Mouse (Mus musculus) hindbrain, embryonic 14.5 days (tissue): ENCODE measurements around the gene Snx11. TPM values are rescaled to one million over a fixed set of nuclear protein-coding genes. Genes with fewer than 3 reads are reported as not detected.

Experiments
- ATAC-seq: fragments of 200-750 bp; cut with Nextera tagmentation; 2 replicates; pipeline ENCODE4 v1.8.0; 2017; ENCODE audit warnings: moderate number of reproducible peaks, mild to moderate bottlenecking, moderate TSS enrichment, moderate library complexity; ENCODE audit not compliant: low FRiP score
- DNase-seq: peaks from one replicate; pipeline ENCODE4 v3.0.0-alpha.2; 2015; ENCODE audit warnings: low spot score
- H3K27ac ChIP-seq: fragments of 300-500 bp; sonication (generic); 2 replicates; pipeline ENCODE4 v1.5.1; 2014; ENCODE audit warnings: mild to moderate bottlenecking, moderate library complexity
- H3K27me3 ChIP-seq: fragments of 300-500 bp; sonication (generic); 2 replicates; pipeline ENCODE4 v1.6.1; 2014; ENCODE audit warnings: mild to moderate bottlenecking, low read length, mixed read lengths; ENCODE audit not compliant: control insufficient read depth, insufficient read depth
- H3K36me3 ChIP-seq: fragments of 300-500 bp; sonication (generic); replicated peaks from 2 replicates; pipeline ENCODE4 v1.6.1; 2014; ENCODE audit not compliant: control insufficient read depth, insufficient read depth
- H3K4me1 ChIP-seq: fragments of 300-500 bp; sonication (generic); replicated peaks from 2 replicates; pipeline ENCODE4 v1.6.1; 2014; ENCODE audit warnings: antibody characterized with exemption, low read length, mixed read lengths; ENCODE audit not compliant: control insufficient read depth, insufficient read depth
- H3K4me2 ChIP-seq: fragments of 300-500 bp; sonication (generic); replicated peaks from 2 replicates; pipeline ENCODE4 v1.6.1; 2014; ENCODE audit warnings: mild to moderate bottlenecking, moderate library complexity
- H3K4me3 ChIP-seq: fragments of 300-500 bp; sonication (generic); replicated peaks from 2 replicates; pipeline ENCODE4 v1.5.1; 2014; ENCODE audit warnings: mild to moderate bottlenecking, low read length
- H3K9ac ChIP-seq: fragments of 300-500 bp; sonication (generic); 2 replicates; pipeline ENCODE4 v1.6.1; 2014
- H3K9me3 ChIP-seq: fragments of 300-500 bp; sonication (generic); 2 replicates; pipeline ENCODE4 v1.6.1; 2016; ENCODE audit warnings: low read length; ENCODE audit not compliant: control insufficient read depth
- WGBS: fragments of 180-500 bp; shearing (Covaris S2); extraction: QIAGEN DNeasy Blood & Tissue Kit; methylation state at CpG from one replicate; pipeline ENCODE4 v1.1.7; 2014; 5-methylcytosine and 5-hydroxymethylcytosine counted together
- polyA plus RNA-seq: library from polyadenylated mRNA; unstranded; fragments of >200 nt; fragmentation: Nextera tagmentation; extraction: Ambion mirVana; gene quantifications from 2 replicates; pipeline ENCODE4 v1.2.1, GENCODE M21; 2014

Gene Snx11
- polyA plus RNA-seq, 1 experiment from 2014 or later = 42.5 TPM

DNA sequence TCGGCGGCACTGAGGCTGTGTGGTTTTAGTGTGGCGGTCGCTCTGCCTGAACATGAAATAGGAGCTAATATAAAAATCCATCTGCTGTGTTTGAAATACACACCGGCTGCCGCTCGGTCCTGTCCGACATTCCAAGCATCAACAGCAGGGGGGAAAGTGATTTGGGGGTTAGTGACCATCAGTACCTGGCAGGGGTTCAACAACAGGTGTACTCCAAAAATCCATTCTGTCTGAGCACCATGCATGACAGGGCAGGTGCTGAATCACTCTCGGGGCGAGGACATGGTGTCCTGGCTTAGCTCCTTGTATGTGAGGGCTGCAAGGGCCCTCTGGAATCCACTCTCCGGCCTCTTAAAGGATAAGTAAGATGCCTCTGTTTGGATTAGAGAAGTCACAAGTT, 41.0 kb downstream of the Snx11 start:
- Histone ChIP-seq H3K4me3 (peak overlapping the region; percentile 20; the same call in 1 of the 2 replicates), H3K36me3 (no peaks in the 10 kb centered on the region), H3K4me1 (peaks cover 53% of the 10 kb centered on the region), H3K9me3 (no peaks in the 10 kb centered on the region), H3K9ac (peak overlapping the region; percentile 18; the same call in 1 of the 2 replicates), H3K27ac (peak overlapping the region; percentile 86), H3K27me3 (no peaks in the 10 kb centered on the region), H3K4me2 (peak overlapping the region; percentile 51)
- 19% methylated on average over 11 of the region's 11 CpGs for WGBS
- ATAC-seq = peak; percentile 24; the same call in 1 of the 2 replicates
- no peak for DNase-seq

DNA sequence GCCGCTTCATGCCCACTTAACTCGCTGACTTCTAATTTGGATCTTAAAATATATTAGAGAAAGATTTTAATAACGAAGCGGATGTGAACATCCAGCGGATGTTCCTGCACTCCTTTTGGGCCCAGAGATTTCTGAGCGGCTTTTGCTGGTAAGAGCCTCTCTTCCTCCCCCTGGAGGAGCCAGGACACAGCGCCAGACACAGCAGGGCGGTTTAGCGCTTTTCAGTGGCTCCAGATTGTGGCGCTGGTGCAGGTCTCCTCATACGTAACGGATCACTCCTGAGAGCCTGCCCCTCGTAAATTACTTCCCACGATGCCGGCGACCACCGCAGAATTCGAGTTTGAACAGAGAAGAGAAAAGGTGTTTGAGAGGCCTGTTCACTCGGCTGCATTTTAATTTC, 41.5 kb downstream of the Snx11 start:
- peaks cover 50% of the 10 kb centered on the region for H3K4me1 ChIP-seq
- ATAC-seq (peak; percentile 72; the same call in 1 of the 2 replicates), DNase-seq (peak; percentile 79)
- WGBS = 1% methylated on average over 19 of the region's 19 CpGs
- no peaks in the 10 kb centered on the region for H3K27me3 ChIP-seq
- peak overlapping the region; percentile 51 for H3K4me2 ChIP-seq
- H3K36me3 ChIP-seq = no peaks in the 10 kb centered on the region
- H3K27ac ChIP-seq = peak overlapping the region; percentile 86
- peak overlapping the region; percentile 18 for H3K9ac ChIP-seq
- peak overlapping the region; percentile 20; the same call in 1 of the 2 replicates for H3K4me3 ChIP-seq
- no peaks in the 10 kb centered on the region for H3K9me3 ChIP-seq

DNA sequence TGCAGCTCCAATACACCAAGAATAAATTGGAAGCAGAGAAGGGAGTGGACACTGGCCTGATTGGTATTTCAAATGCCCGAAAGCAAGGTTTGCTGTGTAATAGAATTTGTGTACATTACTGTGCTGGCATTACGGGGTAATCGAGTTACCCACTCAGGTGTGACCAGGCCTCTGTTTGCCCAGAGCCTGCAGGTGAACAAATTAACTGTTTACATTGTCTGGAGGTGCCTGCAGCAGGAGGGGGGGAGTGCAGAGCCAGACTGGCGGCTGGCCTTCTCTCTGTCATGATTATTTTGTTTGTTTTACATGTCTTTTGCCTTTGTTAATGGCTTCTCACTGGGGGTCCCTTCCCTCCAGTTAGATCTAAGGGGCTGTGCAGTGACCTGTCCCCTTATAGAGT, 44.7 kb downstream of the Snx11 start:
- ATAC-seq (no peak), DNase-seq (peak; percentile 26)
- Histone ChIP-seq H3K27me3 (no peaks in the 10 kb centered on the region), H3K9me3 (no peaks in the 10 kb centered on the region), H3K4me3 (no peak overlapping the region), H3K36me3 (no peaks in the 10 kb centered on the region), H3K9ac (0 out of 2 replicates have a peak overlapping the region, but pooled peaks have one; percentile 9), H3K27ac (peak overlapping the region; percentile 58; the same call in 1 of the 2 replicates), H3K4me2 (no peak overlapping the region), H3K4me1 (peaks cover 48% of the 10 kb centered on the region)
- WGBS = 19% methylated on average over 4 of the region's 4 CpGs

DNA sequence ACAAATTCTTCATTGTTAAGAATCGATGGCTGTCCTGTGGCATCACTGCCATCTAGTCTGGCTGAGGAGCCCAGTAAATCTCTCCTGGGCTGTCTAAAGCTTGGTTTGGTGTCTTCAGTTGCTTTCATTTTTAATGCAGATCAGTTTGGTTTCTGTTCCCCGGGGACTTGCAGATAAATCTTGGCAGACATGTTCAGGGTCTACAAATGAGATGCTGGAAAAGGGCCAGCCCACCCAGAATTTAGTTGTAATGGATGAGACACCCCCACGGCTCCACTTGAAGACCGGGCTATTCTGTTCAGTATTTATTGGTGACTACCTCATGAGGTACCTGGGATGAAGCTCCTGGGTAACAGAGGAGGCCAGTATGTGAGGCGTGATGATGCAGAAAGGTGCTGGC, 47.0 kb downstream of the Snx11 start:
- Histone ChIP-seq H3K4me2 (no peak overlapping the region; the same call in 1 of the 2 replicates), H3K27ac (peak overlapping the region; percentile 74), H3K36me3 (no peaks in the 10 kb centered on the region), H3K9ac (no peak overlapping the region), H3K27me3 (no peaks in the 10 kb centered on the region), H3K4me3 (no peak overlapping the region), H3K9me3 (no peaks in the 10 kb centered on the region), H3K4me1 (peaks cover 45% of the 10 kb centered on the region)
- DNase-seq (no peak), ATAC-seq (no peak)
- 43% methylated on average over 5 of the region's 5 CpGs for WGBS

DNA sequence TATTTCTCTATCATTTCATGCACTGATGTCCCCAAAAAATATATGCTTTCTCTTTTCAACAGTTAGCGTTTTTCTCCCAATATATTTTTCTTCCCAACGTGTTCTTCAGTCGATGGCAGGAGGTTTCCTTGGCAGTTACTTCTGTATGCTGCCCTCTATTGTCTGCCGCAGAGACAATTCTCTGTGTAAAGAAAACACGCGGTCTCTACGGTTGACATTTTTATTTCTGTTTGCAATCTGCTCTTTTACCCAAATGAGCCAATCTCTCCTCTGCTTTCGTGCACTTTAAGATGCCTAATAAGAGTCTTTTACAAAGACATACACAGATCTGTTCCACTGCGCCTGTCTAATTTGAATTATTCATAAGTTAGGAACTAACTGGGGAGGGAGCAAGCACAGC, 47.9 kb downstream of the Snx11 start:
- no peak overlapping the region for H3K9ac ChIP-seq
- no peaks in the 10 kb centered on the region for H3K27me3 ChIP-seq
- peaks cover 41% of the 10 kb centered on the region for H3K4me1 ChIP-seq
- no peaks in the 10 kb centered on the region for H3K36me3 ChIP-seq
- H3K27ac ChIP-seq = peak overlapping the region; percentile 74
- H3K4me2 ChIP-seq = peak overlapping the region; percentile 30
- no peaks in the 10 kb centered on the region for H3K9me3 ChIP-seq
- H3K4me3 ChIP-seq = no peak overlapping the region
- DNase-seq (no peak), ATAC-seq (no peak)
- 13% methylated on average over 9 of the region's 9 CpGs for WGBS

DNA sequence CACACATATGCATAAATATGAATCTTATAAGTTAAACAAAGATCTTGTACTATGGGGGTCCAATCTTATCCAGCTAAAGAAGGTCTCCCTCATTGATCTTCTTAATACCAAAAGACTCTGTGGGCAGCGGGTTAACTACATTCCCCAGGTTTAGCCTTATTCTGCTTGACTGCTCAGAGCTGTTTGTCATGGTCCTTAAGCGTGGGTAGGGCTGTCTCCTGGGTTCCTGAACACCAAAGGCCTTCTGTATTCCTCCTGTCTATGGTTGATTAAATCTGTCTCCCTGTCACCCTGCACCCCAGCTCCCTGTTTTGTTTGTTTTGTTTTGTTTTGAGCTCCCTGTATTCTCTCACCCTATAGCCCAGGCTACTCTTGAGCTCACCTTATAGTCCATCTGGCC, 48.8 kb downstream of the Snx11 start:
- no peaks in the 10 kb centered on the region for H3K9me3 ChIP-seq
- H3K9ac ChIP-seq = no peak overlapping the region
- no peaks in the 10 kb centered on the region for H3K36me3 ChIP-seq
- no peak overlapping the region for H3K4me2 ChIP-seq
- DNase-seq = no peak
- H3K4me3 ChIP-seq = no peak overlapping the region
- 40% methylated on average over 2 of the region's 2 CpGs for WGBS
- no peak for ATAC-seq
- peaks cover 41% of the 10 kb centered on the region for H3K4me1 ChIP-seq
- H3K27me3 ChIP-seq = no peaks in the 10 kb centered on the region
- peak overlapping the region; percentile 74; the same call in 1 of the 2 replicates for H3K27ac ChIP-seq

DNA sequence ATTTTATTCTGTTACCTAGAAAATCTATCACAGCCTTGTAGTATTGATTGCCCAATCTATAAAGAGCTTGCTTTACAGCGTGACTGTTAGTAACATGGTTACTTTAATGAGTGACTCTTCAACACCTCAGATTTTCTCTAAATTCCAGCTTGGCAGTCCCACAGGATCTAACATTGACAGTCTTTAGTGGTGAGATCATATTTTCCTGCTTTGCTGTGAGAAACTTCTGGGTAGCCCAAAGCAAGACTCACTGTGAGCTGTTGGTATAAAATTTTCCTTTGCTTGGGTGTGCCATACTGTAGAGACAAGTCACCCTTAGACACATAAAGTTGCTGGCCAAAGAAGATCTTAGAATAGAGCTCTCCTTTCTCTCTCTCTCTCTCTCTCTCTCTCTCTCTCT, 51.5 kb downstream of the Snx11 start:
- Histone ChIP-seq H3K27me3 (no peaks in the 10 kb centered on the region), H3K4me2 (no peak overlapping the region), H3K9me3 (no peaks in the 10 kb centered on the region), H3K4me3 (no peak overlapping the region), H3K27ac (no peak overlapping the region), H3K9ac (no peak overlapping the region), H3K36me3 (no peaks in the 10 kb centered on the region), H3K4me1 (peaks cover 29% of the 10 kb centered on the region)
- ATAC-seq (no peak), DNase-seq (no peak)
- WGBS = 71% methylated on average over 1 of the region's 1 CpGs

DNA sequence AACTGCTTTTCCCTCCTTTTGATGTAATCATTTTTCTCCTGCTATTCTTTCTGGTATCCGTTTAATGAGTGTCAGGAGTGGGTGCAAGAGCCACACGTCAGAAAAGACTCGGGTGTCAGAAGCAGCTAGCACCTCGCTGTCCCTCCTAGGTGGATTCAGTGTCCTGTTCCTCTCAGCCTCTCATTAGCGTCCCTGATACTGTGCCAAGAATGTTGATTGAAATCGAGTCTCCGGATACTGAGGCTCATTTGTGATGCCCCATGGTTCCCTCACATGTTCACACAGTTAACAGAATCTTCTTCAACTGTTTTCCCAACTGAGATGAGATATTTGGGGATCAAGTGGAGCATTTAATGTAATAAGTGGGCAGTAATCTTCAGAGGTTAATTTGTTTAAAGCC, 58.8 kb downstream of the Snx11 start:
- Histone ChIP-seq H3K27me3 (no peaks in the 10 kb centered on the region), H3K27ac (0 out of 2 replicates have a peak overlapping the region, but pooled peaks have one; percentile 40), H3K36me3 (no peaks in the 10 kb centered on the region), H3K4me2 (no peak overlapping the region), H3K4me3 (no peak overlapping the region), H3K9me3 (no peaks in the 10 kb centered on the region), H3K4me1 (peaks cover 6% of the 10 kb centered on the region), H3K9ac (no peak overlapping the region)
- 38% methylated on average over 7 of the region's 7 CpGs for WGBS
- ATAC-seq (no peak), DNase-seq (no peak)
